Mouse (Mus musculus) G1E (cell line): ENCODE measurements around the gene Stag1.

Source experiments
- CTCF ChIP-seq: IDR thresholded peaks from 2 replicates; pipeline ENCODE4 v1.5.1; 2012; ENCODE audit warnings: low read depth, low read length, inconsistent platforms, mixed read lengths
- GATA1 ChIP-seq: IDR thresholded peaks from 2 replicates; pipeline ENCODE4 v1.6.1; 2012; ENCODE audit warnings: borderline replicate concordance, low read length, inconsistent platforms, mixed read lengths
- POLR2AphosphoS5 ChIP-seq: IDR thresholded peaks from 2 replicates; pipeline ENCODE4 v1.6.1; 2012; ENCODE audit warnings: low read depth, low read length, inconsistent platforms; ENCODE audit not compliant: insufficient replicate concordance
- TAL1 ChIP-seq: conservative IDR thresholded peaks from 2 replicates; pipeline ENCODE4 v1.6.1; 2012; ENCODE audit warnings: low read depth, low read length, inconsistent platforms, mixed read lengths

DNA sequence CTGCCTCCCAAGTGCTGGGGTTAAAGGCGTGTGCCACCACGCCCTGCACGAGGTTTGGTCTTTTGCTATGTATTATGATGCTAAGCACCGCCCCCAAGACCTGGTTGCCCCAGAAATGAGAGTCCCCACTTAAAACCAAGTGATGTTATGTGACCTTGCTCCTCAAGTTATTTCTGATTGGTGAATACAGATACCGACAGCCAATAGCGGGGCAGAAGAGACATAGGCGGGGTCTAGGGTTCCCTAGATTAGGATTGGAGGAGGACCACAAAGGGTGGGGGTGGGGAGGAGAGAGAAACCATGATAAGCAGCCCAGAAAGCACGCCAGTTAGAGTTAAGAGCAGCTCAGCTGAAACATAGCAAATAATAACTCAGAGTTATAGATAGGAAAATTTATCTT, 405.2 kb downstream of the Stag1 start:
- TF ChIP-seq TAL1, result no peak
- no peak for TF ChIP-seq POLR2AphosphoS5
- no peak for TF ChIP-seq CTCF
- TF ChIP-seq GATA1, result no peak
